Mouse (Mus musculus): ENCODE measurements around the gene Eprs.

DNA sequence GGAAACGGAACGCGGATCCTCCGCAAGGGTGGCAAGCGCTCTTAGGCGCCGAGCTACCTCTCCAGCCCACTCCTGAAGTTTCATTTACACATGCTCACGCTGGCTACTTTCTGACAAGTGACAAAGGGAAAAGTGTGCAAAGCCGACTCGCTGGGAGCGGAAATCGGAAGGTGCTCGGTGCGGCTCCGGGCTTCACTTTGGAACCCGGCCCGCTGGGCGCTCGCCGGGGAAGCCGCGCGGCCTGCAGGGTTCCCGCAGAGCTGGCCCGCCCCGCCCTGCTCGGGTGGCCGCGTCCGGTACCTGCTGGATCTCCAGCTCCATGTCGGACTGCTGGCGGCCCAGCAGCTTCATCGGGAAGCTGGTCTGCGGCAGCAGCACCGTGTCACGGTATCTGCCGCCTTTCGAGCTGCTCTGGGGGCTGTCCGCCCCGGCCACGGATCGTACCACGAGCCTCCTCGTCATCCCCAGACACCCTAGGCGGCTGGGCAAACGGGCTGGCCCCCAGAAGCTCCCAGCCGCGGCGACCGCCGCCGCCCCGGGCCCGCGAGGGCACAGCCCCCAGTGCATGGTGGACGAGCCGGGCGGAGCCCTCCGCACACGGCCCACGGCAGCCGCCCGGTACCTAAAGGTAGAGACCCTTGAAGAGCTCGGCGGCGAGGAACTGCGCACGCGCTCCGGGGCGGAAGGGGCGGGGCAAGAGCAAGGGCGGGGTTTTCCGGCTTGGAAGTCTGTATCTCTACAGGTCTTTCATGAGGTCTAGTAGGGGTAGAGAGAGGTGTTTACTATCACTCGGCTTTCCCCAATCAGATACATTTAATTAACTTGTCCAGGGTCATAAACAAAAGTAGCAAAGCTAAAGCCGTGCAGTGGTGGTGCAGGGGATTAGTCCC is 33.9 kb upstream of the Eprs start, which contains the start of gene Iars2:
- TF ChIP-seq POLR2A (IDR thresholded peaks at IDR 0.05; ENCODE audit: insufficient read length, low read depth) (peak; percentile 85), MYOD1 (IDR thresholded peaks at IDR 0.05; ENCODE audit: control insufficient read depth in 1 of 3, insufficient read length in 2 of 3, low read depth in 2 of 3) (no peak), SRF (IDR thresholded peaks at IDR 0.05; ENCODE audit: control insufficient read depth, insufficient read length, low read depth) (no peak), TCF12 (IDR thresholded peaks at IDR 0.05; ENCODE audit: insufficient read depth, poor library complexity, severe bottlenecking) (no peak), USF1 (IDR thresholded peaks at IDR 0.05; ENCODE audit: low read depth) (no peak), POLR2AphosphoS2 (IDR thresholded peaks at IDR 0.05; ENCODE audit: insufficient read length, low read depth) (peak; percentile 70), CEBPB (IDR thresholded peaks at IDR 0.05; ENCODE audit: insufficient read depth, poor library complexity, severe bottlenecking) (no peak), E2F4 (IDR thresholded peaks at IDR 0.05; ENCODE audit: insufficient read depth) (no peak), MYOG (IDR thresholded peaks at IDR 0.05; ENCODE audit: control insufficient read depth in 1 of 3, insufficient read depth in 1 of 3, insufficient read length in 2 of 3, low read depth in 2 of 3) (no peak), REST (IDR thresholded peaks at IDR 0.05; ENCODE audit: insufficient read depth, insufficient read length) (no peak), MAX (IDR thresholded peaks at IDR 0.05; ENCODE audit: low read depth) (no peak), TCF3 (IDR thresholded peaks at IDR 0.05; ENCODE audit: insufficient read length, low read depth) (no peak)

Data from myocyte (in vitro differentiated cells).